Mouse (Mus musculus): ENCODE measurements around the gene Tceal5.

DNA sequence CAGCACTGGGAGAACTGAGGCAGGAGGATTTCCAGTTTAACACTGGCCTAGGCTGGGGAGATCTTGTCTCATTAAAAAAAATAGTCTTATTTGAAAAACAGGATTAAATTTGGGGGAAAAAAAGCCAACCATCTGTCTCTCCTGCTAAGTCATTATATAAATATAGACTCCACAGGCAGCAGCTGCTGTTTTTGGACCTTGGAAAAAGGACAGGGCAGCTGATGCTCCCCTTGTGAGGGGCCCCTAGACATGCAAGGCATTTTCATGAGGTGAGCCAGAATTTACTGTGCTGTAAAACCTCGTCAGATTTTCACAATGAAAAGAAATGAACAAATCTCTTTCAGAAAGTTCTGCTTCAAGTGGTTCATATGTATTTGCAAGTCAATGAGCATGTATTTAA, 12.6 kb upstream of the Tceal5 start:
- TF ChIP-seq POLR2A (IDR thresholded peaks at IDR 0.05; ENCODE audit: low read depth, low read length), result no peak
- no peak for TF ChIP-seq CTCF (IDR thresholded peaks at IDR 0.05; ENCODE audit: extremely low read depth, insufficient read depth, insufficient read length, insufficient replicate concordance)

Data from spleen, adult 2 months (tissue).